Mouse (Mus musculus): ENCODE data around the gene Cacng8. TPM values are rescaled to one million over a fixed set of nuclear protein-coding genes. Genes with fewer than 3 reads are reported as not detected.

Cacng8 gene
- polyA plus RNA-seq, 1 experiment from 2014 or later, result 11.2 TPM

- no peak overlapping the region for H3K9ac ChIP-seq (replicated peaks)
- 0 out of 2 replicates have a peak, but pooled peaks cover 2% of the 10 kb centered on the region for H3K27me3 ChIP-seq (replicated peaks)
- no peak overlapping the region for H3K4me3 ChIP-seq (replicated peaks)
- WGBS, result 15% methylated on average over 10 of the region's 11 CpGs
- H3K4me1 ChIP-seq, result peaks cover 4% of the 10 kb centered on the region; the same call in 1 of the 2 replicates
- H3K4me2 ChIP-seq, result peak overlapping the region; percentile 40
- H3K9me3 ChIP-seq (replicated peaks), result no peaks in the 10 kb centered on the region
- peaks cover 16% of the 10 kb centered on the region; the same call in 1 of the 2 replicates for H3K36me3 ChIP-seq
- ATAC-seq (ENCODE audit: low FRiP score), result no peak
- no peak overlapping the region for H3K27ac ChIP-seq (replicated peaks)
These were observed 22.9 kb upstream of the Cacng8 start for GRCm38 (mm10) chr7:3367569-3367968.

GRCm38 (mm10) chr7:3368311-3368710 is 22.2 kb upstream of the Cacng8 start:
- ATAC-seq (ENCODE audit: low FRiP score), result peak; percentile 43; the same call in 1 of the 2 replicates
- peaks cover 4% of the 10 kb centered on the region; the same call in 1 of the 2 replicates for H3K4me1 ChIP-seq
- WGBS, result 34% methylated on average over 12 of the region's 12 CpGs
- H3K27ac ChIP-seq (replicated peaks), result no peak overlapping the region
- no peak overlapping the region for H3K9ac ChIP-seq (replicated peaks)
- 0 out of 2 replicates have a peak, but pooled peaks cover 2% of the 10 kb centered on the region for H3K27me3 ChIP-seq (replicated peaks)
- no peak overlapping the region for H3K4me3 ChIP-seq (replicated peaks)
- no peaks in the 10 kb centered on the region for H3K9me3 ChIP-seq (replicated peaks)
- H3K4me2 ChIP-seq, result no peak overlapping the region
- H3K36me3 ChIP-seq, result peaks cover 16% of the 10 kb centered on the region; the same call in 1 of the 2 replicates

GRCm38 (mm10) chr7:3369189-3369588 is 21.3 kb upstream of the Cacng8 start:
- Histone ChIP-seq H3K4me3 (replicated peaks) (no peak overlapping the region), H3K27ac (replicated peaks) (no peak overlapping the region), H3K9ac (replicated peaks) (no peak overlapping the region), H3K4me1 (peaks cover 4% of the 10 kb centered on the region; the same call in 1 of the 2 replicates), H3K36me3 (peaks cover 14% of the 10 kb centered on the region; the same call in 1 of the 2 replicates), H3K9me3 (replicated peaks) (no peaks in the 10 kb centered on the region), H3K27me3 (replicated peaks) (0 out of 2 replicates have a peak, but pooled peaks cover 2% of the 10 kb centered on the region), H3K4me2 (no peak overlapping the region)
- WGBS, result 72% methylated on average over 6 of the region's 6 CpGs
- no peak for ATAC-seq (ENCODE audit: low FRiP score)

- no peak overlapping the region for H3K9ac ChIP-seq (replicated peaks)
- ATAC-seq (ENCODE audit: low FRiP score), result no peak
- 72% methylated on average over 4 of the region's 4 CpGs for WGBS
- H3K4me3 ChIP-seq (replicated peaks), result no peak overlapping the region
- H3K27ac ChIP-seq (replicated peaks), result no peak overlapping the region
- H3K4me1 ChIP-seq, result peaks cover 4% of the 10 kb centered on the region; the same call in 1 of the 2 replicates
- peaks cover 8% of the 10 kb centered on the region; the same call in 1 of the 2 replicates for H3K36me3 ChIP-seq
- 0 out of 2 replicates have a peak, but pooled peaks cover 2% of the 10 kb centered on the region for H3K27me3 ChIP-seq (replicated peaks)
- H3K9me3 ChIP-seq (replicated peaks), result no peaks in the 10 kb centered on the region
- no peak overlapping the region for H3K4me2 ChIP-seq
These were observed 20.1 kb upstream of the Cacng8 start for GRCm38 (mm10) chr7:3370407-3370806.

- WGBS, result 60% methylated on average over 2 of the region's 2 CpGs
- H3K27ac ChIP-seq (replicated peaks), result no peak overlapping the region
- no peak overlapping the region for H3K4me2 ChIP-seq
- no peak overlapping the region for H3K4me3 ChIP-seq (replicated peaks)
- H3K9ac ChIP-seq (replicated peaks), result no peak overlapping the region
- no peaks in the 10 kb centered on the region for H3K9me3 ChIP-seq (replicated peaks)
- ATAC-seq (ENCODE audit: low FRiP score), result no peak
- H3K36me3 ChIP-seq, result no peaks in the 10 kb centered on the region
- H3K27me3 ChIP-seq (replicated peaks), result no peaks in the 10 kb centered on the region
- peaks cover 4% of the 10 kb centered on the region; the same call in 1 of the 2 replicates for H3K4me1 ChIP-seq
These were observed 18.1 kb upstream of the Cacng8 start for GRCm38 (mm10) chr7:3372376-3372775.

- no peaks in the 10 kb centered on the region for H3K9me3 ChIP-seq (replicated peaks)
- H3K36me3 ChIP-seq, result no peaks in the 10 kb centered on the region
- H3K4me2 ChIP-seq, result no peak overlapping the region
- H3K27ac ChIP-seq (replicated peaks), result no peak overlapping the region
- no peak overlapping the region for H3K4me3 ChIP-seq (replicated peaks)
- H3K9ac ChIP-seq (replicated peaks), result no peak overlapping the region
- H3K4me1 ChIP-seq, result no peaks in the 10 kb centered on the region
- no peaks in the 10 kb centered on the region for H3K27me3 ChIP-seq (replicated peaks)
- WGBS, result 80% methylated on average over 8 of the region's 8 CpGs
- no peak for ATAC-seq (ENCODE audit: low FRiP score)
These were observed 16.7 kb upstream of the Cacng8 start for GRCm38 (mm10) chr7:3373754-3374153.

GRCm38 (mm10) chr7:3376831-3377230 is 13.7 kb upstream of the Cacng8 start:
- H3K4me3 ChIP-seq (replicated peaks), result no peak overlapping the region
- H3K4me2 ChIP-seq, result no peak overlapping the region
- no peaks in the 10 kb centered on the region for H3K9me3 ChIP-seq (replicated peaks)
- no peaks in the 10 kb centered on the region for H3K4me1 ChIP-seq
- 55% methylated on average over 4 of the region's 4 CpGs for WGBS
- ATAC-seq (ENCODE audit: low FRiP score), result no peak
- no peaks in the 10 kb centered on the region for H3K36me3 ChIP-seq
- no peak overlapping the region for H3K9ac ChIP-seq (replicated peaks)
- H3K27me3 ChIP-seq (replicated peaks), result no peaks in the 10 kb centered on the region
- no peak overlapping the region for H3K27ac ChIP-seq (replicated peaks)

- ATAC-seq (ENCODE audit: low FRiP score), result no peak
- WGBS, result 86% methylated on average over 9 of the region's 9 CpGs
- H3K4me3 ChIP-seq (replicated peaks), result no peak overlapping the region
- no peaks in the 10 kb centered on the region for H3K27me3 ChIP-seq (replicated peaks)
- no peaks in the 10 kb centered on the region for H3K36me3 ChIP-seq
- H3K4me2 ChIP-seq, result no peak overlapping the region
- no peaks in the 10 kb centered on the region for H3K9me3 ChIP-seq (replicated peaks)
- no peak overlapping the region for H3K9ac ChIP-seq (replicated peaks)
- H3K27ac ChIP-seq (replicated peaks), result no peak overlapping the region
- H3K4me1 ChIP-seq, result no peaks in the 10 kb centered on the region
These were observed 8.4 kb upstream of the Cacng8 start for GRCm38 (mm10) chr7:3382123-3382522.

GRCm38 (mm10) chr7:3384807-3385319 is 5.6 kb upstream of the Cacng8 start:
- no peaks in the 10 kb centered on the region for H3K27me3 ChIP-seq (replicated peaks)
- H3K4me2 ChIP-seq, result no peak overlapping the region
- WGBS, result 94% methylated on average over 5 of the region's 5 CpGs
- no peak overlapping the region for H3K4me3 ChIP-seq (replicated peaks)
- H3K27ac ChIP-seq (replicated peaks), result no peak overlapping the region
- H3K9ac ChIP-seq (replicated peaks), result no peak overlapping the region
- H3K36me3 ChIP-seq, result no peaks in the 10 kb centered on the region
- ATAC-seq (ENCODE audit: low FRiP score), result no peak
- peaks cover 20% of the 10 kb centered on the region for H3K4me1 ChIP-seq
- no peaks in the 10 kb centered on the region for H3K9me3 ChIP-seq (replicated peaks)

GRCm38 (mm10) chr7:3386036-3386730 is 4.3 kb upstream of the Cacng8 start:
- Histone ChIP-seq H3K27me3 (replicated peaks) (no peaks in the 10 kb centered on the region), H3K4me2 (no peak overlapping the region), H3K27ac (replicated peaks) (no peak overlapping the region), H3K4me1 (peaks cover 22% of the 10 kb centered on the region), H3K9ac (replicated peaks) (no peak overlapping the region), H3K4me3 (replicated peaks) (no peak overlapping the region), H3K9me3 (replicated peaks) (no peaks in the 10 kb centered on the region), H3K36me3 (no peaks in the 10 kb centered on the region)
- WGBS, result 83% methylated on average over 6 of the region's 6 CpGs
- ATAC-seq (ENCODE audit: low FRiP score), result no peak

GRCm38 (mm10) chr7:3387761-3388160 is 2.7 kb upstream of the Cacng8 start:
- H3K9ac ChIP-seq (replicated peaks), result no peak overlapping the region
- H3K9me3 ChIP-seq (replicated peaks), result no peaks in the 10 kb centered on the region
- no peak overlapping the region for H3K4me3 ChIP-seq (replicated peaks)
- no peaks in the 10 kb centered on the region for H3K36me3 ChIP-seq
- H3K4me1 ChIP-seq, result peaks cover 38% of the 10 kb centered on the region
- H3K4me2 ChIP-seq, result peak overlapping the region; percentile 81
- no peak for ATAC-seq (ENCODE audit: low FRiP score)
- H3K27ac ChIP-seq (replicated peaks), result no peak overlapping the region
- no peaks in the 10 kb centered on the region for H3K27me3 ChIP-seq (replicated peaks)
- 93% methylated on average over 16 of the region's 18 CpGs for WGBS

GRCm38 (mm10) chr7:3388885-3389284 is 1.6 kb upstream of the Cacng8 start:
- Histone ChIP-seq H3K27me3 (replicated peaks) (no peaks in the 10 kb centered on the region), H3K36me3 (0 out of 2 replicates have a peak, but pooled peaks cover under 1% of the 10 kb centered on the region), H3K27ac (replicated peaks) (no peak overlapping the region), H3K9ac (replicated peaks) (no peak overlapping the region), H3K4me2 (peak overlapping the region; percentile 81), H3K4me3 (replicated peaks) (peak overlapping the region; percentile 54; the same call in 1 of the 2 replicates), H3K9me3 (replicated peaks) (no peaks in the 10 kb centered on the region), H3K4me1 (peaks cover 48% of the 10 kb centered on the region)
- 60% methylated on average over 6 of the region's 6 CpGs for WGBS
- ATAC-seq (ENCODE audit: low FRiP score), result no peak

All from neural tube, embryonic 15.5 days (tissue).